Mouse (Mus musculus) MEL (cell line): ENCODE results near the gene Rp2. TPM values are rescaled to one million over a fixed set of nuclear protein-coding genes. Genes with fewer than 3 reads are reported as not detected.

Experiments
- DNase-seq: peaks from one replicate; pipeline ENCODE4 v3.0.0; 2011; ENCODE audit warnings: low read depth, low spot score
- H3K27ac ChIP-seq: 2 replicates; pipeline ENCODE4 v1.5.1; 2012; ENCODE audit warnings: low read depth, mild to moderate bottlenecking, control low read depth, low read length, moderate library complexity; ENCODE audit not compliant: control insufficient read depth
- H3K27me3 ChIP-seq, 2 experiments: fragments of 150-350 bp in 1 of 2; sonication (generic) in 1 of 2; 2 replicates each; pipeline ENCODE4 v1.6.1; 2012; ENCODE audit warnings: low read length in 2 of 2, mild to moderate bottlenecking in 2 of 2, improper control_type of control experiment in 1 of 2, moderate library complexity in 1 of 2; ENCODE audit not compliant: insufficient read depth in 2 of 2, control insufficient read depth in 1 of 2
- H3K36me3 ChIP-seq, 2 experiments: 2 replicates each; pipeline ENCODE4 v1.6.1; 2012 to 2014; ENCODE audit warnings: low read length in 2 of 2, improper control_type of control experiment in 1 of 2, inconsistent platforms in 1 of 2, mild to moderate bottlenecking in 1 of 2; ENCODE audit not compliant: insufficient read depth in 2 of 2, control insufficient read depth in 1 of 2
- H3K4me1 ChIP-seq, 2 experiments: fragments of 150-350 bp in 1 of 2; sonication (generic) in 1 of 2; 2 replicates each; pipeline ENCODE4 v1.6.1; 2012; ENCODE audit warnings: low read length in 2 of 2, improper control_type of control experiment in 1 of 2, mild to moderate bottlenecking in 1 of 2; ENCODE audit not compliant: insufficient read depth in 2 of 2, control insufficient read depth in 1 of 2
- H3K4me3 ChIP-seq, 2 experiments: fragments of 150-350 bp in 1 of 2; sonication (generic) in 1 of 2; 2 replicates each; pipeline ENCODE4 v1.5.1; 2012; ENCODE audit warnings: low read depth in 2 of 2, low read length in 2 of 2, mild to moderate bottlenecking in 2 of 2, moderate library complexity in 2 of 2, control low read depth in 1 of 2, improper control_type of control experiment in 1 of 2; ENCODE audit not compliant: control insufficient read depth in 1 of 2, insufficient read depth in 1 of 2
- H3K79me2 ChIP-seq: 2 replicates; pipeline ENCODE4 v1.6.1; 2012; ENCODE audit warnings: mild to moderate bottlenecking, low read length, moderate library complexity; ENCODE audit not compliant: control insufficient read depth, poor library complexity, insufficient read depth
- H3K9ac ChIP-seq: 2 replicates; pipeline ENCODE4 v1.6.1; 2012; ENCODE audit warnings: low read depth, mild to moderate bottlenecking, control low read depth, low read length, moderate library complexity; ENCODE audit not compliant: control insufficient read depth, poor library complexity, severe bottlenecking
- H3K9me3 ChIP-seq: fragments of 150-350 bp; sonication (generic); replicated peaks from 2 replicates; pipeline ENCODE4 v1.6.1; 2012; ENCODE audit warnings: mild to moderate bottlenecking, low read length, improper control_type of control experiment, moderate library complexity; ENCODE audit not compliant: insufficient read depth
- BHLHE40 ChIP-seq: IDR thresholded peaks from 2 replicates; pipeline ENCODE4 v1.6.1; 2012; ENCODE audit warnings: low read depth, mild to moderate bottlenecking, inconsistent platforms, low read length, improper control_type of control experiment, borderline replicate concordance
- CHD1 ChIP-seq: IDR thresholded peaks from 2 replicates; pipeline ENCODE4 v1.6.1; 2012; ENCODE audit warnings: low read depth, mild to moderate bottlenecking, inconsistent platforms, low read length, improper control_type of control experiment
- CHD2 ChIP-seq: IDR thresholded peaks from 2 replicates; pipeline ENCODE4 v1.6.1; 2011; ENCODE audit warnings: low read length, improper control_type of control experiment
- CTCF ChIP-seq, 3 experiments: IDR thresholded peaks in 2 of 3; conservative IDR thresholded peaks in 1 of 3; 2 replicates each; pipeline ENCODE4 v1.5.1; 2011 to 2012; ENCODE audit warnings: low read length in 3 of 3, low read depth in 2 of 3, mild to moderate bottlenecking in 2 of 3, improper control_type of control experiment in 1 of 3, inconsistent platforms in 1 of 3, mixed read lengths in 1 of 3, moderate library complexity in 1 of 3; ENCODE audit not compliant: control insufficient read depth in 1 of 3, insufficient read depth in 1 of 3, poor library complexity in 1 of 3, severe bottlenecking in 1 of 3
- E2F4 ChIP-seq: IDR thresholded peaks from 2 replicates; pipeline ENCODE4 v1.6.1; 2011; ENCODE audit warnings: low read depth, low read length, improper control_type of control experiment, borderline replicate concordance
- ELF1 ChIP-seq: IDR thresholded peaks from 2 replicates; pipeline ENCODE4 v1.6.1; 2014; ENCODE audit warnings: low read depth, mild to moderate bottlenecking, inconsistent platforms, low read length, improper control_type of control experiment, moderate library complexity
- EP300 ChIP-seq, 2 experiments: IDR thresholded peaks; 2 replicates each; pipeline ENCODE4 v1.6.1; 2011; ENCODE audit warnings: improper control_type of control experiment in 2 of 2, low read length in 2 of 2, low read depth in 1 of 2, mild to moderate bottlenecking in 1 of 2
- ETS1 ChIP-seq: IDR thresholded peaks from 2 replicates; pipeline ENCODE4 v1.6.1; 2012; ENCODE audit warnings: low read depth, mild to moderate bottlenecking, inconsistent platforms, low read length, improper control_type of control experiment, moderate library complexity
- GABPA ChIP-seq: IDR thresholded peaks from 2 replicates; pipeline ENCODE4 v1.6.1; 2012; ENCODE audit warnings: low read depth, mild to moderate bottlenecking, inconsistent platforms, low read length, improper control_type of control experiment, moderate library complexity
- GATA1 ChIP-seq: IDR thresholded peaks from 2 replicates; pipeline ENCODE4 v1.6.1; 2011; ENCODE audit warnings: low read depth, low read length, improper control_type of control experiment
- HCFC1 ChIP-seq: IDR thresholded peaks from 2 replicates; pipeline ENCODE4 v1.6.1; 2012; ENCODE audit warnings: low read depth, mild to moderate bottlenecking, inconsistent platforms, low read length, improper control_type of control experiment, moderate library complexity
- JUND ChIP-seq: IDR thresholded peaks from 2 replicates; pipeline ENCODE4 v1.6.1; 2011; ENCODE audit warnings: low read depth, mild to moderate bottlenecking, improper control_type of control experiment, low read length
- KAT2A ChIP-seq: conservative IDR thresholded peaks from 2 replicates; pipeline ENCODE4 v1.6.1; 2012; ENCODE audit warnings: low read depth, low read length, improper control_type of control experiment, inconsistent platforms
- MAFK ChIP-seq: IDR thresholded peaks from 2 replicates; pipeline ENCODE4 v1.6.1; 2011; ENCODE audit warnings: low read depth, mild to moderate bottlenecking, low read length, improper control_type of control experiment, borderline replicate concordance
- MAX ChIP-seq: IDR thresholded peaks from 2 replicates; pipeline ENCODE4 v1.6.1; 2011; ENCODE audit warnings: low read length, improper control_type of control experiment
- MAZ ChIP-seq: IDR thresholded peaks from 2 replicates; pipeline ENCODE4 v1.6.1; 2012; ENCODE audit warnings: low read depth, mild to moderate bottlenecking, inconsistent platforms, low read length, improper control_type of control experiment
- MEF2A ChIP-seq: IDR thresholded peaks from 2 replicates; pipeline ENCODE4 v1.6.1; 2014; ENCODE audit warnings: low read depth, mild to moderate bottlenecking, inconsistent platforms, low read length, improper control_type of control experiment; ENCODE audit not compliant: poor library complexity, insufficient replicate concordance, severe bottlenecking; ENCODE audit errors: extremely low read depth
- MYB ChIP-seq: IDR thresholded peaks from 2 replicates; pipeline ENCODE4 v1.6.1; 2011; ENCODE audit warnings: mild to moderate bottlenecking, low read depth, low read length, improper control_type of control experiment
- MYC ChIP-seq: IDR thresholded peaks from 2 replicates; pipeline ENCODE4 v1.6.1; 2011; ENCODE audit warnings: low read depth, mild to moderate bottlenecking, low read length, improper control_type of control experiment, moderate library complexity
- NELFE ChIP-seq: IDR thresholded peaks from 2 replicates; pipeline ENCODE4 v1.6.1; 2011; ENCODE audit warnings: low read depth, low read length, improper control_type of control experiment
- NRF1 ChIP-seq: IDR thresholded peaks from 2 replicates; pipeline ENCODE4 v1.6.1; 2014; ENCODE audit warnings: low read depth, mild to moderate bottlenecking, inconsistent platforms, low read length, improper control_type of control experiment, moderate library complexity; ENCODE audit not compliant: poor library complexity, insufficient read depth, severe bottlenecking
- POLR2A ChIP-seq, 2 experiments: IDR thresholded peaks; 2 replicates each; pipeline ENCODE4 v1.6.1; 2011 to 2012; ENCODE audit warnings: low read length in 2 of 2, mild to moderate bottlenecking in 2 of 2, control low read depth in 1 of 2, improper control_type of control experiment in 1 of 2, low read depth in 1 of 2, moderate library complexity in 1 of 2; ENCODE audit not compliant: control insufficient read depth in 1 of 2, insufficient read depth in 1 of 2, poor library complexity in 1 of 2
- POLR2AphosphoS2 ChIP-seq: IDR thresholded peaks from 2 replicates; pipeline ENCODE4 v1.6.1; 2011; ENCODE audit warnings: low read length, improper control_type of control experiment
- POLR2AphosphoS5 ChIP-seq: IDR thresholded peaks from 2 replicates; pipeline ENCODE4 v1.6.1; 2012; ENCODE audit warnings: low read depth, borderline replicate concordance, mild to moderate bottlenecking, inconsistent platforms, low read length, moderate library complexity, mixed read lengths
- RAD21 ChIP-seq: IDR thresholded peaks from 2 replicates; pipeline ENCODE4 v1.6.1; 2011; ENCODE audit warnings: mild to moderate bottlenecking, low read depth, low read length, improper control_type of control experiment
- RCOR1 ChIP-seq: IDR thresholded peaks from 2 replicates; pipeline ENCODE4 v1.6.1; 2012; ENCODE audit warnings: low read depth, mild to moderate bottlenecking, inconsistent platforms, low read length, improper control_type of control experiment
- SIN3A ChIP-seq: IDR thresholded peaks from 2 replicates; pipeline ENCODE4 v1.6.1; 2012; ENCODE audit warnings: low read length, improper control_type of control experiment, inconsistent platforms
- SMC3 ChIP-seq: IDR thresholded peaks from 2 replicates; pipeline ENCODE4 v1.6.1; 2011; ENCODE audit warnings: low read depth, low read length, improper control_type of control experiment
- TAL1 ChIP-seq: IDR thresholded peaks from 2 replicates; pipeline ENCODE4 v1.6.1; 2012; ENCODE audit warnings: mild to moderate bottlenecking, inconsistent platforms, low read length, moderate library complexity, mixed read lengths
- TBP ChIP-seq: IDR thresholded peaks from 2 replicates; pipeline ENCODE4 v1.8.0; 2011; ENCODE audit warnings: low read depth, low read length, improper control_type of control experiment
- TCF12 ChIP-seq: IDR thresholded peaks from 2 replicates; pipeline ENCODE4 v1.6.1; 2014; ENCODE audit warnings: low read depth, mild to moderate bottlenecking, inconsistent platforms, low read length, improper control_type of control experiment, moderate library complexity
- UBTF ChIP-seq: IDR thresholded peaks from 2 replicates; pipeline ENCODE4 v1.6.1; 2012; ENCODE audit warnings: low read depth, mild to moderate bottlenecking, inconsistent platforms, low read length, improper control_type of control experiment, moderate library complexity, borderline replicate concordance; ENCODE audit not compliant: insufficient read depth
- USF1 ChIP-seq: IDR thresholded peaks from 2 replicates; pipeline ENCODE4 v1.6.1; 2014; ENCODE audit warnings: low read depth, mild to moderate bottlenecking, inconsistent platforms, low read length, improper control_type of control experiment, moderate library complexity
- USF2 ChIP-seq, 2 experiments: IDR thresholded peaks; 2 replicates each; pipeline ENCODE4 v1.6.1; 2011 to 2012; ENCODE audit warnings: improper control_type of control experiment in 2 of 2, low read length in 2 of 2, borderline replicate concordance in 1 of 2, inconsistent platforms in 1 of 2, low read depth in 1 of 2, mild to moderate bottlenecking in 1 of 2; ENCODE audit not compliant: insufficient read depth in 1 of 2
- ZC3H11A ChIP-seq: IDR thresholded peaks from 2 replicates; pipeline ENCODE4 v1.6.1; 2012; ENCODE audit warnings: low read depth, mild to moderate bottlenecking, inconsistent platforms, low read length, improper control_type of control experiment
- ZKSCAN1 ChIP-seq: IDR thresholded peaks from 2 replicates; pipeline ENCODE4 v1.6.1; 2012; ENCODE audit warnings: low read depth, mild to moderate bottlenecking, inconsistent platforms, low read length, improper control_type of control experiment, moderate library complexity
- ZMIZ1 ChIP-seq: IDR thresholded peaks from 2 replicates; pipeline ENCODE4 v1.6.1; 2012; ENCODE audit warnings: low read depth, mild to moderate bottlenecking, inconsistent platforms, low read length, improper control_type of control experiment, moderate library complexity
- ZNF384 ChIP-seq: IDR thresholded peaks from 2 replicates; pipeline ENCODE4 v1.6.1; 2012; ENCODE audit warnings: low read depth, mild to moderate bottlenecking, inconsistent platforms, low read length, improper control_type of control experiment
- polyA plus RNA-seq, 2 experiments: library from polyadenylated mRNA; stranded (reverse) in 1 of 2; unstranded in 1 of 2; fragments of >175 nt in 1 of 2; fragments of >200 nt in 1 of 2; gene quantifications; 2 replicates each; pipeline versions ENCODE4 v1.2.1 to v1.2.4; 2012; ENCODE audit warnings: low replicate concordance in 2 of 2, low read depth in 1 of 2; ENCODE audit not compliant: insufficient read length in 2 of 2, insufficient read depth in 1 of 2, missing spikeins in 1 of 2
- total RNA-seq: library from RNA; depleted of rRNA; stranded (reverse); fragments of 300-350 nt; gene quantifications from 2 replicates; pipeline ENCODE4 v1.2.3, GENCODE M21; 2012

The Rp2 gene
- total and polyA plus RNA-seq, 3 experiments: 10.0 to 16.8 TPM; not detected in 1

- H3K4me3 ChIP-seq: no peak overlapping the region
- H3K9ac ChIP-seq: no peak overlapping the region
- no peaks in the 10 kb centered on the region for H3K79me2 ChIP-seq
- no peaks in the 10 kb centered on the region for H3K27me3 ChIP-seq
- peaks cover 3 to 5% of the 10 kb centered on the region in 2 experiments; a peak in 1 of 4 replicates for H3K4me1 ChIP-seq
- no peak overlapping the region for H3K27ac ChIP-seq
- H3K36me3 ChIP-seq: peaks cover 0 to 6% of the 10 kb centered on the region in 2 experiments; a peak in 2 of 4 replicates
- H3K9me3 ChIP-seq: no peaks in the 10 kb centered on the region
- DNase-seq: peak; percentile 68
- TF ChIP-seq RAD21 (no peak), MYB (no peak), GABPA (no peak), MYC (no peak), SIN3A (peak; percentile 39; the same call in 1 of the 2 replicates), BHLHE40 (no peak), ZC3H11A (no peak), E2F4 (no peak), USF1 (no peak), POLR2AphosphoS5 (no peak), CTCF (IDR thresholded peaks at IDR 0.05 in 2 of 3, conservative IDR thresholded peaks at IDR 0.05 in 1 of 3; ENCODE audit: control insufficient read depth in 1 of 3, insufficient read depth in 1 of 3, low read depth in 2 of 3, low read length in 3 of 3, poor library complexity in 1 of 3, severe bottlenecking in 1 of 3) (no peak), CHD1 (no peak), ELF1 (no peak), TCF12 (peak; percentile 76), JUND (no peak), NELFE (no peak), ZMIZ1 (no peak), UBTF (no peak), POLR2AphosphoS2 (no peak), CHD2 (no peak), ZNF384 (no peak), MEF2A (no peak), USF2 (IDR thresholded peaks at IDR 0.05; ENCODE audit: borderline replicate concordance in 1 of 2, insufficient read depth in 1 of 2, low read depth in 1 of 2, low read length in 2 of 2) (no peak), ETS1 (peak; percentile 67), GATA1 (peak; percentile 78), ZKSCAN1 (no peak), POLR2A (IDR thresholded peaks at IDR 0.05; ENCODE audit: control insufficient read depth in 1 of 2, insufficient read depth in 1 of 2, low read depth in 1 of 2, low read length in 2 of 2, poor library complexity in 1 of 2) (no peak), HCFC1 (no peak), RCOR1 (peak; percentile 65), MAZ (peak; percentile 50; the same call in 1 of the 2 replicates), NRF1 (no peak), KAT2A (no peak), TAL1 (peak; percentile 64), TBP (no peak), MAX (no peak), EP300 (IDR thresholded peaks at IDR 0.05; ENCODE audit: low read depth in 1 of 2, low read length in 2 of 2) (peak; percentile 47 to 72), MAFK (no peak), SMC3 (no peak)
Measured at GRCm38 (mm10) chrX:20356309-20356708, 8.0 kb upstream of the Rp2 start.
